Mouse (Mus musculus) lung, embryonic 15.5 days (tissue): ENCODE measurements around the gene Snrpc. TPM values are rescaled to one million over a fixed set of nuclear protein-coding genes. Genes with fewer than 3 reads are reported as not detected.
"Not testable (repeated sequence)": the region's sequence is repeated elsewhere in the genome, so short reads cannot be mapped to it uniquely, and the experiment has no call there.

Experiments
- ATAC-seq: fragments of 200-750 bp; cut with Nextera tagmentation; 2 replicates; pipeline ENCODE4 v1.8.0; 2017; ENCODE audit warnings: moderate number of reproducible peaks, borderline replicate concordance; ENCODE audit not compliant: low FRiP score, low TSS enrichment; ENCODE audit errors: extremely low read depth
- H3K27ac ChIP-seq: fragments of 300-500 bp; sonication (generic); 2 replicates; pipeline ENCODE4 v1.5.1; 2015; ENCODE audit warnings: moderate library complexity, mild to moderate bottlenecking, inconsistent platforms
- H3K27me3 ChIP-seq: fragments of 300-500 bp; sonication (generic); 2 replicates; pipeline ENCODE4 v1.6.1; 2015; ENCODE audit warnings: inconsistent platforms
- H3K36me3 ChIP-seq: fragments of 300-500 bp; sonication (generic); 2 replicates; pipeline ENCODE4 v1.6.1; 2015; ENCODE audit warnings: inconsistent platforms
- H3K4me1 ChIP-seq: fragments of 300-500 bp; sonication (generic); 2 replicates; pipeline ENCODE4 v1.6.1; 2015; ENCODE audit warnings: inconsistent platforms
- H3K4me2 ChIP-seq: fragments of 300-500 bp; sonication (generic); 2 replicates; pipeline ENCODE4 v1.6.1; 2015; ENCODE audit warnings: inconsistent platforms, mild to moderate bottlenecking, moderate library complexity
- H3K4me3 ChIP-seq: fragments of 300-500 bp; sonication (generic); 2 replicates; pipeline ENCODE4 v1.5.1; 2015; ENCODE audit warnings: mild to moderate bottlenecking, inconsistent platforms
- H3K9ac ChIP-seq: fragments of 300-500 bp; sonication (generic); 2 replicates; pipeline ENCODE4 v1.6.1; 2015; ENCODE audit warnings: inconsistent platforms
- H3K9me3 ChIP-seq: fragments of 300-500 bp; sonication (generic); 2 replicates; pipeline ENCODE4 v1.6.1; 2016; ENCODE audit warnings: inconsistent platforms
- WGBS: fragments of 180-500 bp; shearing (Covaris S2); methylation state at CpG from one replicate; pipeline ENCODE4 v1.1.7; 2015; 5-methylcytosine and 5-hydroxymethylcytosine counted together
- polyA plus RNA-seq: library from polyadenylated mRNA; unstranded; fragments of >200 nt; fragmentation: Nextera tagmentation; extraction: Ambion mirVana; gene quantifications from 2 replicates; pipeline ENCODE4 v1.2.1, GENCODE M21; 2015

Snrpc gene
- 320 and 343 TPM in 2 replicates for polyA plus RNA-seq

DNA sequence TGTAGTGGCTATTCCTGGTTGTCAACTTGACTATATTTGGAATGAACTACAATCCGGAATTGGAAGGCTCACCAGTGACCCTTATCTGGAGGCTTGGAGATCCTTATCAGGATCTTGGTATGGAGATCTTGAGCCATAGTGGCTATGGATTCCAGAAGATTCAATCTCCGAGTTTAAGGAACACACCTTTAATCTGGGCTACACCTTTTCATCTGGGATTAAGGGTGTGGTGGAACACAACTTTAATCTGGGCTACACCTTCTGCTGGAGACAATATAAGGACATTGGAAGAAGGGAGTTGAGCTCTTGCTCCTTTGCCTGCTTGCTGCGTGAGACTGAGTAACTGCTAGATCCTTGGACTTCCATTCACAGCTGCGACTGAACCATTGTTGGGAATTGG is at the start of gene Snrpc:
Gene Snrpc, plus strand, starts transcription at position 301 of the 400 bp plus-strand sequence.
- H3K36me3 ChIP-seq, H3K9me3 ChIP-seq, H3K4me1 ChIP-seq, H3K27me3 ChIP-seq, H3K4me3 ChIP-seq, H3K9ac ChIP-seq, H3K27ac ChIP-seq, ATAC-seq: not testable (repeated sequence)
- 70% methylated on average over 4 of the region's 4 CpGs for WGBS
- H3K4me2 ChIP-seq: peak within 1 kb of the TSS; percentile 65; the same call in 1 of the 2 replicates

DNA sequence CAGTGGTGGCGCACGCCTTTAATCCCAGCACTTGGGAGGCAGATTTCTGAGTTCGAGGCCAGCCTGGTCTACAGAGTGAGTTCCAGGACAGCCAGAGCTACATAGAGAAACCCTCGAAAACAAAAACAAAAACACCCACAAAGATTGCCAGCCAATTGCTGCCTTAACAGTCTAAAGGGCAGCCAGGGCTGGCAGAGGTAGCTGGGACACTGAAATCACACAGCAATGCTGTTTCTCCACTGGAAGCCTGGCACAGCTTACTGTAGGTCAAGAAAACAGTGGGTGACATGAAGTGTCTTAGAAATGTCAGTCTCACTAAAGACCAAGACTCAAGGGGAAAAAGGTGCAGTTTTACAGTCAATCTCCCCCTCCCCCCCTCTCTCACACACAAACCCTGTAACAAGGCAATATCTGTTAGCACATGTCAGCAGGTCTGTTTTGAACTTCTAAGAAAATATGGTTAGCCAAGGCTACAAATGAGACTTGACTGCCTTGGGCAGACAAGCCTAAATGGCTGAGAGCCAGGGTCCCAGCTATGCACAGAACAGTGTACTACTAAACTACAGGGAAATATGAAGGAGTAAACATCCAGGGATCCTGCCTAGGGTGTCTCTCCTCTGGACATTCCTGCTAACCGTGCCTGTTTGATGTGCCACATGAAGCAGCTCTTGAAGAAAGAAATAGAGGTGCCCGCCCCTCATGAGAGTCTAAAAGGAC is 49.3 kb upstream of the Snrpc start:
- Histone ChIP-seq H3K27me3 (no peaks in the 10 kb centered on the region), H3K4me3 (no peak overlapping the region), H3K36me3 (peaks cover 21% of the 10 kb centered on the region), H3K4me1 (0 out of 2 replicates have a peak, but pooled peaks cover 5% of the 10 kb centered on the region), H3K27ac (no peak overlapping the region), H3K4me2 (no peak overlapping the region), H3K9me3 (no peaks in the 10 kb centered on the region), H3K9ac (no peak overlapping the region)
- ATAC-seq: no peak
- 91% methylated on average over 6 of the region's 6 CpGs for WGBS

DNA sequence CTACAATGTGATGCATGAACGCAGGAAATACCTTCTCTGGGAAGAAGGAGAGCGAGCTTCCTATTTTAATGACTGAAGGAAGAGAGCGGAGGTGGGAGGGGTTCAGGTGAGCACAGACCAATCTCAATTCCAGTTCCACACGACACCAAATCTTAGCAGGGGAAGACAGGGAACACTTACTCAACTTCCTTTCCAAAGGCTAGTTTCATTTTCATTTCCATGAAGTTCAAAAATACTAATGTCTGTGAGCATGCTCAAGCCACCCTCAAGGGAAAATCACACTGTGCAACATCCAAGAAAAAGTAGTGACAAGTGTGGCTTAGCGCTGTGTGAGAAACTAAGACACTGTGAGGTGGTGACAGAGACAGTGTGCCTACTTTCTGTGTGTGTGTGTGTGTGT is 47.9 kb upstream of the Snrpc start:
- Histone ChIP-seq H3K36me3 (peaks cover 14% of the 10 kb centered on the region), H3K4me3 (no peak overlapping the region), H3K27ac (no peak overlapping the region), H3K4me1 (0 out of 2 replicates have a peak, but pooled peaks cover 5% of the 10 kb centered on the region), H3K9ac (no peak overlapping the region), H3K4me2 (no peak overlapping the region), H3K27me3 (no peaks in the 10 kb centered on the region), H3K9me3 (no peaks in the 10 kb centered on the region)
- ATAC-seq: no peak
- 86% methylated on average over 5 of the region's 5 CpGs for WGBS

DNA sequence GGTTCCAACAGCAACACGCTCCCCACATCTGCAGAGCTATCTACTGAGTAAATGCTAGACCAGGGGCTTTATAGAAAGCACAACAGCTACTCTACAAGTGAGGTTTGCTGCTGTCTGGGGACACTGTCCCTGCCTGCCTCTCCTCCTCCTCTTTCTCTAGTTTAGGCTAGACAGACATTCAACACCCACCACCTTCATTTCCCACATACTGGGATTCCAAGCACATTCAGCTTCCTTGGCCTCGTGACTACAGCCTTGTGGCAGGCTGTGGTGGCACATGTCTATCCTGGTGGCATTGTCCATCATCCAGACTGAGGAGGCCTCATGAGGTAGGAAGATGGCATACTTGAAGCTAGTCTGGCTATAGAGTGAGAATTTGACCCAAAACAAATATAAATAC is 47.0 kb upstream of the Snrpc start:
- 83% methylated on average over 2 of the region's 2 CpGs for WGBS
- Histone ChIP-seq H3K4me3 (no peak overlapping the region), H3K27ac (no peak overlapping the region), H3K36me3 (peaks cover 6% of the 10 kb centered on the region), H3K27me3 (no peaks in the 10 kb centered on the region), H3K4me2 (no peak overlapping the region), H3K9ac (no peak overlapping the region), H3K4me1 (0 out of 2 replicates have a peak, but pooled peaks cover 5% of the 10 kb centered on the region), H3K9me3 (no peaks in the 10 kb centered on the region)
- ATAC-seq: no peak

DNA sequence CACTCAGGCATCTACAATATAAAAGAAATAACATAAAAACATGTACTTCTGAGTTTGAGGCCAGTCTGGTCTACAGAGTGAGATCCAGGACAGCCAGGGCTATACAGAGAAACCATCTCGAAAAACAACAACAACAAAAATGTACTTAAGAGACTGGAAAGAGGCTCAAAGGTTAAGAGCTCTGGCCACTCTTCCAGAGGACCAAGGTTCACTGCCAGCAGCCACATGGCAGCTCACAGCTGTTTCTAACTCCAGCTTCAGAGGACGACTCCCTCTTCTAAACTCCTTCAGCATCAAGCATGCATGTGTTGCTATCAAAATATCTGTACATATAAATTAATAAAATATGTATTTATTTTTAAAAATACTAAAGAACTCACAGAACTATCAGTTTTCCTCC is 46.4 kb upstream of the Snrpc start:
- Histone ChIP-seq H3K36me3 (peaks cover 5% of the 10 kb centered on the region; the same call in 1 of the 2 replicates), H3K4me1 (peaks cover 8% of the 10 kb centered on the region), H3K27me3 (no peaks in the 10 kb centered on the region), H3K4me2 (no peak overlapping the region), H3K9ac (no peak overlapping the region), H3K9me3 (no peaks in the 10 kb centered on the region), H3K4me3 (no peak overlapping the region), H3K27ac (no peak overlapping the region)
- 76% methylated on average over 2 of the region's 2 CpGs for WGBS
- ATAC-seq: no peak

DNA sequence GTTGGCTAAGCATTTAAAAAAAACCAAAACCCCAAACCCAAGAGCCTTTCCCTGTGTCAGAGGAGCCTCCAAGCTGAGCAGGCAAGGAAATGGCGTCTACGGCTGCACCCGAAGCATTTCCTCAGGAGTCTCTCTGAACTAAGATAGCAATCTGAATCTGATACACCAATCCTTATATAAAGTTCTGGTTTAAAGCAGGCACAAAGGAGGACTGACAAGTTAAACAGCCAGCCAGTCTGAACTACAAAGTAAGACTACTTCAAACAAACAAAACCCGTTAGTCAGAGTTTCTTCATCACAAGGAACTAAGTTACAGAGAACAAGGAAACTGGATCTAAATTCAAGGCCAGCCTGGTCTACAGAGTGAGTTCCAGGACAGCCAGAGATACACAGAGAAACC is 45.4 kb upstream of the Snrpc start:
- H3K4me2 ChIP-seq: no peak overlapping the region
- H3K9me3 ChIP-seq: no peaks in the 10 kb centered on the region
- H3K4me3 ChIP-seq: no peak overlapping the region
- 52% methylated on average over 4 of the region's 4 CpGs for WGBS
- H3K36me3 ChIP-seq: peaks cover 5% of the 10 kb centered on the region; the same call in 1 of the 2 replicates
- H3K4me1 ChIP-seq: peaks cover 18% of the 10 kb centered on the region
- no peak for ATAC-seq
- H3K27ac ChIP-seq: no peak overlapping the region
- H3K27me3 ChIP-seq: no peaks in the 10 kb centered on the region
- no peak overlapping the region for H3K9ac ChIP-seq

DNA sequence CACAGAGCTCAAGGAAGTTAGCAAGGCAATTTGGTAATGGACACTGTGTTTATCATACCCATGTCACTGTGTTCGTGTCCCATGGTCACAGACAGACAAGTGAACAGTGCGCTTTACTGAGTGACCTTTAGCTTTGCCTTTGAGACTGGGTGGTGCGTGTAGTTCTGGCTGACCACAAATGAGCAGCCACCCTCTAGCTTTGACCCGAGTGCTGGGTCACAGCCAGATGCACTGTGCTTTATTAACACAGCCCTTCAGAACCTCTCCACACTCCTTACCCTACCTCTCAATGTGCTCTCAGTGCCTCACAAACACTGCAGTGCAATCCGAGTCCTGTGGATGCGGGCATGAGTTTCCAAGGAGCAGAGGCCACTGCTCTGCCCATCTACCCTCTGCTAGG is 44.8 kb upstream of the Snrpc start:
- Histone ChIP-seq H3K9ac (no peak overlapping the region), H3K36me3 (peaks cover 5% of the 10 kb centered on the region; the same call in 1 of the 2 replicates), H3K4me3 (no peak overlapping the region), H3K4me1 (peaks cover 24% of the 10 kb centered on the region), H3K9me3 (no peaks in the 10 kb centered on the region), H3K27me3 (no peaks in the 10 kb centered on the region), H3K27ac (no peak overlapping the region), H3K4me2 (no peak overlapping the region)
- WGBS: 49% methylated on average over 6 of the region's 6 CpGs
- ATAC-seq: no peak

DNA sequence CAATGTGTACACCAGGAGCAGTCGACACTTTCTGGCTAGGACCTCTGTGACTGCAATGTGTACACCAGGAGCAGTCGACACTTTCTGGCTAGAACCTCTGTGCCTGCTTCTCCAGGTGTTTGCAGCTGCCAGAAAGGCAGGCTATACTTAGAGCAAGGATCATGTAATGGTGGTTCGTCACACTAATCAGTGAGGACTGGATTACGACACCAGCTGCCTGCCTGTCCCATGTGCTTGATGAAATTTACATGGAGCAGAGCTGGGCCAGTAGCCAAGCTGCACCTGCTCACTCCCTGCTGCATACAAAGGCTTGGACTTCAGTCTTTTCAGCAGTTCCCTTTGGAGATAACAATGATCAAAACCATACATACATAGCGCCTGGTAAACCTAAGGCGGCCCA is 41.2 kb upstream of the Snrpc start:
- Histone ChIP-seq H3K9ac (no peak overlapping the region), H3K4me3 (no peak overlapping the region), H3K4me2 (peak overlapping the region; percentile 34), H3K4me1 (peaks cover 47% of the 10 kb centered on the region), H3K9me3 (no peaks in the 10 kb centered on the region), H3K27ac (peak overlapping the region; percentile 57), H3K27me3 (no peaks in the 10 kb centered on the region), H3K36me3 (peaks cover 5% of the 10 kb centered on the region; the same call in 1 of the 2 replicates)
- WGBS: 54% methylated on average over 6 of the region's 6 CpGs
- 0 out of 2 replicates have a peak, but pooled peaks have one; percentile 16 for ATAC-seq

DNA sequence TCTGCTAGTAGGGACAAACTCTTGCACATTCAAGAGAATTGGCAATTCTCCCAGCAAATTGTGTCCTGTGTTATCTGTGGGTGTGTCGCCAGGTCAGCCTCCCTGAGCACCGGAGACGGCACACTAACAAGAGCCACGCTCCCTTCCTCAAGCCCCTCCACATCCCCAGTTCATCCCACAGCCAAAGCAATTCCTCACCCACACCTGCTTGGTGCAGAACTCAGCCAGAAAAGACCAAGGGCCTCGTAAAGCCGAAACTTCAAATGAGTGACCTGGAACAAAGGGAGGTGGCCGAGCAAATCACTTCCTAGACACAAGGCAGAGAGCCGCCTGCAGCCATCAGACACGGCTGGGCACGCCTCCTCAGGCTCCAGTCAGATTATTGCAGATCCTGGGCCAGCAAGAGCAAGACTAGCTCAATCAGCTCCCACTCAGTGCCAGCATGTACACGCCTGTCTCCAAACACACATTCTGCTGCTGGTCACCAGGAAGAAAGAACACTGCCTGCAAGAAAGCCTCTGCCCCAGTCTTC is 40.5 kb upstream of the Snrpc start:
- H3K9ac ChIP-seq: no peak overlapping the region

DNA sequence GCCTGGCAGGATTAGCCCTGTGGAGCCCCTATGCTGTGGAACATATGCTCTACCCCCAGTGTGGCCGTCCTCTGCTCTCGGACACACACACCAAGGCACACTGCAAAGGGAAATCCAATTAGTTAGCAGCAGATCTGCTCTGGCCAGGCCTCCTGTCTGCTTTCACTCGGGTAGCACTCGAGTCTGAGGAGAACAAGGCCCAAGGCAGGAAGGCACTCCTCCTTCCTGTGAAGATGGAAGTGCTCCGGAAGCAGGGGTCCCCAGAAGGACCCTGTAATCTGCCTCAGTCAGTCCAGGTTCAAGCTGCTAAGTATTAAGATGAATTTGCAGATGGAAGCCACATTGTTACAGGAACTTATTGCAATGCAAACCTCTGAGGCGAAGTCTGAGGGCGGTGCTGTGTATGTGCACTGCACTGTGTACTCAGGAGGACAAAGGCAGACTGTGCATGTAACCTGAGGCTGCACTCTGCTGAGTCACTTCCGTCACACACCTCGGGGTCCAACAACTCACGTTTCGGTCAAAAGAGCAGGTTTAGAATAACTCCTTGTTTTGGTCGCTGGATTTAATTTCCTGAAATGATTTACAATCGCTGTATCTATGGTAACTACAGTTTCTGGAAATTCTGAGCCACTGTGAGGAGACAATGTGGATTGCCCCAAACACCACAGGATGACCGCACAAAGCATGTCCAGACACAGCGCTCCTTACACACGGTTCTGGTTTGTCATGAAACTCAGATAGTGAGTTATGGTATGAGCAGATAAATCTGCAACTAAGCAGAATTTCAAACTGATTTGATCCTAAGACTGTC is 38.0 kb upstream of the Snrpc start:
- no peaks in the 10 kb centered on the region for H3K36me3 ChIP-seq
- peak overlapping the region; percentile 91 for H3K27ac ChIP-seq
- H3K9ac ChIP-seq: no peak overlapping the region
- H3K4me1 ChIP-seq: peaks cover 55% of the 10 kb centered on the region
- no peak; the same call in 1 of the 2 replicates for ATAC-seq
- 21% methylated on average over 16 of the region's 16 CpGs for WGBS
- no peaks in the 10 kb centered on the region for H3K27me3 ChIP-seq
- no peak overlapping the region for H3K4me3 ChIP-seq
- peak overlapping the region; percentile 31 for H3K4me2 ChIP-seq
- no peaks in the 10 kb centered on the region for H3K9me3 ChIP-seq

More for the DNA sequence above, 40.5 kb upstream of the Snrpc start:
- Histone ChIP-seq H3K36me3 (peaks cover 5% of the 10 kb centered on the region; the same call in 1 of the 2 replicates), H3K4me1 (peaks cover 47% of the 10 kb centered on the region), H3K27ac (peak overlapping the region; percentile 57), H3K4me3 (0 out of 2 replicates have a peak overlapping the region, but pooled peaks have one; percentile 7), H3K9me3 (no peaks in the 10 kb centered on the region), H3K4me2 (peak overlapping the region; percentile 34), H3K27me3 (no peaks in the 10 kb centered on the region)
- WGBS: 15% methylated on average over 11 of the region's 11 CpGs
- ATAC-seq: no peak

DNA sequence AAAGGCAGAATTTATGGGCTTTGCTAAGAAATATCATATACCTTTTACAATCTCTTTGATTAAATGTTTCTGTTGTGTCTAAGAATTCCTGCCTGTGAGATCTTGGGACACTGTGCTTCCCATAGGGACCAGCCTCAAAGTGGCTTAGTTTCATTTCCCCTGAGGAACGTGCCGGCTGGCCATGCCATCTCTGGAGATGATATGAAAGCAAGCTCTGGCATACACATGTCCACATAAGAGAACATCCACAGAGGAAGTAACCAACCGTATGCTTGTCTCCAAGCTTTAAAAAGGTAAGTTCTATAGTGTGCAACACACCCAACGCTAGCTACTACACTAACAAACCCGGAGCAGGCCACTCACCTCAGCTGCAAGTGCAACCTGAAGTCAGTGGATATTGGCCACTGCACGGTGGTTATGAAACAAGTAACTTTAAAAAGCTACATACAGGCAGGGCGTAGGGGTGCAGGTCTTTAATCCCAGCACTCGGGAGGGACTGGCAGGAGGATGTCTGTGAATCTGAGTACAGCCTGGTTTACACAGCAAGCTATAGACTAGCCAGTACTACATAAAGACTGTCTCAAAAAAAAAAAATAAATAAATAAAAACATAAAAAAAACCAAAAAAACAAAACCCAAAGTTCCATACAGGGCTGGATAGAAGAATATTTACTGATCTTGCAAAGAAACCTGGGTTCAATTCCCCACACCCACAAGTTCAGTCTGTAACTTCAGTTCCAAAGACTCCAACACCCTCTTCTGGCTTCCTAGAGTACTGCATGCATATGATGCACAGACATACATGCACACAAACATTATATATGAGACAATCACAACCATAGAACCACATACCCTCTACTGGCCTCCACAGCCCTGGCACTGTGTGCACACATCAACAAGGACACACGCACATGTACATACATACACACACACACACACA is 37.0 kb upstream of the Snrpc start:
- peaks cover 60% of the 10 kb centered on the region for H3K4me1 ChIP-seq
- no peak overlapping the region for H3K9ac ChIP-seq
- H3K36me3 ChIP-seq: no peaks in the 10 kb centered on the region
- H3K4me2 ChIP-seq: no peak overlapping the region
- peak overlapping the region; percentile 54; the same call in 1 of the 2 replicates for H3K27ac ChIP-seq
- no peak for ATAC-seq
- no peak overlapping the region for H3K4me3 ChIP-seq
- H3K9me3 ChIP-seq: no peaks in the 10 kb centered on the region
- no peaks in the 10 kb centered on the region for H3K27me3 ChIP-seq
- WGBS: 70% methylated on average over 9 of the region's 9 CpGs
